Mouse (Mus musculus): ENCODE measurements at regions not wholly inside any gene's neighbourhood (a gene's known extent, or its start where the extent isn't known, plus 50 kb on each side); places are given as distances from the start of the nearest gene placed in this dataset.

- no peak for TF ChIP-seq CTCF (IDR thresholded peaks at IDR 0.05; ENCODE audit: low read depth)
- no peaks in the 10 kb centered on the region for H3K9me3 ChIP-seq (ENCODE audit: control insufficient read depth)
- H3K27ac ChIP-seq (ENCODE audit: low read depth, low read length), result no peak overlapping the region
- no peak for ATAC-seq
- 61% methylated on average over 5 of the region's 5 CpGs for WGBS
- H3K36me3 ChIP-seq (ENCODE audit: control insufficient read depth, insufficient read depth), result no peaks in the 10 kb centered on the region
- H3K27me3 ChIP-seq (replicated peaks; ENCODE audit: control insufficient read depth, insufficient read depth, low read length), result no peaks in the 10 kb centered on the region
- H3K4me1 ChIP-seq (replicated peaks; ENCODE audit: control insufficient read depth, insufficient read depth, low read length), result no peaks in the 10 kb centered on the region
- no peak overlapping the region for H3K4me3 ChIP-seq (ENCODE audit: low read depth, low read length)
- H3K9ac ChIP-seq (ENCODE audit: low read depth, low read length), result no peak overlapping the region
- H3K4me2 ChIP-seq (replicated peaks; ENCODE audit: low read depth), result no peak overlapping the region
These were observed 613.1 kb upstream of the Auts2 start for GRCm38 (mm10) chr5:133156115-133156857.

- H3K4me3 ChIP-seq (ENCODE audit: low read depth, low read length), result no peak overlapping the region
- no peaks in the 10 kb centered on the region for H3K9me3 ChIP-seq (ENCODE audit: control insufficient read depth)
- no peaks in the 10 kb centered on the region for H3K4me1 ChIP-seq (replicated peaks; ENCODE audit: control insufficient read depth, insufficient read depth, low read length)
- H3K27ac ChIP-seq (ENCODE audit: low read depth, low read length), result no peak overlapping the region
- no peak overlapping the region for H3K9ac ChIP-seq (ENCODE audit: low read depth, low read length)
- no peaks in the 10 kb centered on the region for H3K27me3 ChIP-seq (replicated peaks; ENCODE audit: control insufficient read depth, insufficient read depth, low read length)
- no peaks in the 10 kb centered on the region for H3K36me3 ChIP-seq (ENCODE audit: control insufficient read depth, insufficient read depth)
- no peak for TF ChIP-seq CTCF (IDR thresholded peaks at IDR 0.05; ENCODE audit: low read depth)
- H3K4me2 ChIP-seq (replicated peaks; ENCODE audit: low read depth), result no peak overlapping the region
- ATAC-seq, result no peak
These were observed 602.9 kb upstream of the Auts2 start for GRCm38 (mm10) chr5:133145996-133146395.

DNA sequence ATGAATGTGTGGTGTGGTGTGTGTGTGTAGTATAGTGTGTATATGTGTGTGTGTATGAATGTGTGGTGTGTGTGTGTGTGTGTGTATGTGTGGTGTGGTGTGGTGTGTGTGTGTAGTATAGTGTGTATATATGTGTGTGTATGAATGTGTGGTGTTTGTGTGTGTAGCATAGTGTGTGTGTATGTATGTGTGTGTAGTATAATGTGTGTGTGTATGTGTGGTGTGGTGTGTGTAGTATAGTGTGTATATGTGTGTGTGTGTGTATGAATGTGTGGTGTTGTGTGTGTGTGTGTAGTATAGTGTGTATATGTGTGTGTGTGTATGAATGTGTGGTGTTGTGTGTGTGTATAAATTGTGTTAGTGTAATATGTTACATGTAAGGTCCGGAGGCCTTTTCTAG is 600.5 kb upstream of the Auts2 start:
- TF ChIP-seq CTCF (IDR thresholded peaks at IDR 0.05; ENCODE audit: low read depth), result no peak
- WGBS, result 100% methylated on average over 1 of the region's 1 CpGs
- ATAC-seq, result no peak
- Histone ChIP-seq H3K27ac (ENCODE audit: low read depth, low read length) (no peak overlapping the region), H3K9ac (ENCODE audit: low read depth, low read length) (no peak overlapping the region), H3K4me1 (replicated peaks; ENCODE audit: control insufficient read depth, insufficient read depth, low read length) (no peaks in the 10 kb centered on the region), H3K9me3 (ENCODE audit: control insufficient read depth) (no peaks in the 10 kb centered on the region), H3K4me2 (replicated peaks; ENCODE audit: low read depth) (no peak overlapping the region), H3K27me3 (replicated peaks; ENCODE audit: control insufficient read depth, insufficient read depth, low read length) (no peaks in the 10 kb centered on the region), H3K36me3 (ENCODE audit: control insufficient read depth, insufficient read depth) (no peaks in the 10 kb centered on the region), H3K4me3 (ENCODE audit: low read depth, low read length) (no peak overlapping the region)

DNA sequence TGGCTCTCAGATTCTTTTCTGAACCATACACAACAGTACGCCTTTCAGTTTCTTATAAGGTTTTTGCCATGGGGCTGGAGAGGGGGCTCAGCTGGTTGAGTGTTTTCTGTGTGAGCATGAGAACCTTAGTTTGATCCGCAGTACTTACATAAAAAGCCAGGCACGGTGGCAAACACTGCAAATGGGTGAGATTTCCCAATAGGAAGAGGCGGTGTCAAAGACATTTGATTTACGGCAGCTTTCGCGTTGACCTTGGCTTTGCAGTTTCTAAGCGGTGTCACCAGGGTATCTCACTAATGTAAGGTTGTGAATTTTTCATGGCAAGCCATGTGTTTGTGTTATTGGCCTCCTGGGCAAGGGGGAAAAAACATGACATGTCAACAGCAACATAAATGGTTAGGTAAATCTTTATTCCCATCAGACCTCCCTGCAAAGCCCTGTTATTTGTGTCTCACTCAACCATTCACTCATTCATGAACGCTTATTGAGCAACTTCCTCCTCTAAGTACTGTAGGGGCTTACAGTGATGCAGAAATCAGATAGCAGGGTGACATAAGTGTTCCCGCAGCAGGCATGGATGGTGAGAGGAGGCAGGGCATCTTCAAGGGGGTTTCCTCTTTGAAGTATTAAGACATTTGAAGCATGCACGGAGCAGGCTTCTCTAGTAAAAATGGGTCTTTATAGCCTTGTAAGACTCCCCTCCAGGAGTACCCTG is 599.4 kb upstream of the Auts2 start:
- no peak overlapping the region for H3K9ac ChIP-seq (ENCODE audit: low read depth, low read length)
- no peak for TF ChIP-seq CTCF (IDR thresholded peaks at IDR 0.05; ENCODE audit: low read depth)
- H3K36me3 ChIP-seq (ENCODE audit: control insufficient read depth, insufficient read depth), result no peaks in the 10 kb centered on the region
- no peak overlapping the region for H3K4me3 ChIP-seq (ENCODE audit: low read depth, low read length)
- no peaks in the 10 kb centered on the region for H3K4me1 ChIP-seq (replicated peaks; ENCODE audit: control insufficient read depth, insufficient read depth, low read length)
- H3K27me3 ChIP-seq (replicated peaks; ENCODE audit: control insufficient read depth, insufficient read depth, low read length), result no peaks in the 10 kb centered on the region
- WGBS, result 36% methylated on average over 11 of the region's 11 CpGs
- H3K27ac ChIP-seq (ENCODE audit: low read depth, low read length), result no peak overlapping the region
- no peak overlapping the region for H3K4me2 ChIP-seq (replicated peaks; ENCODE audit: low read depth)
- no peaks in the 10 kb centered on the region for H3K9me3 ChIP-seq (ENCODE audit: control insufficient read depth)
- no peak for ATAC-seq

- H3K4me2 ChIP-seq (replicated peaks; ENCODE audit: low read depth), result no peak overlapping the region
- TF ChIP-seq CTCF (IDR thresholded peaks at IDR 0.05; ENCODE audit: low read depth), result no peak
- H3K36me3 ChIP-seq (ENCODE audit: control insufficient read depth, insufficient read depth), result no peaks in the 10 kb centered on the region
- no peak overlapping the region for H3K9ac ChIP-seq (ENCODE audit: low read depth, low read length)
- 43% methylated on average over 2 of the region's 2 CpGs for WGBS
- no peak for ATAC-seq
- no peak overlapping the region for H3K27ac ChIP-seq (ENCODE audit: low read depth, low read length)
- H3K4me3 ChIP-seq (ENCODE audit: low read depth, low read length), result no peak overlapping the region
- no peaks in the 10 kb centered on the region for H3K27me3 ChIP-seq (replicated peaks; ENCODE audit: control insufficient read depth, insufficient read depth, low read length)
- no peaks in the 10 kb centered on the region for H3K9me3 ChIP-seq (ENCODE audit: control insufficient read depth)
- no peaks in the 10 kb centered on the region for H3K4me1 ChIP-seq (replicated peaks; ENCODE audit: control insufficient read depth, insufficient read depth, low read length)
These were observed 587.9 kb upstream of the Auts2 start for GRCm38 (mm10) chr5:133131042-133131441.

DNA sequence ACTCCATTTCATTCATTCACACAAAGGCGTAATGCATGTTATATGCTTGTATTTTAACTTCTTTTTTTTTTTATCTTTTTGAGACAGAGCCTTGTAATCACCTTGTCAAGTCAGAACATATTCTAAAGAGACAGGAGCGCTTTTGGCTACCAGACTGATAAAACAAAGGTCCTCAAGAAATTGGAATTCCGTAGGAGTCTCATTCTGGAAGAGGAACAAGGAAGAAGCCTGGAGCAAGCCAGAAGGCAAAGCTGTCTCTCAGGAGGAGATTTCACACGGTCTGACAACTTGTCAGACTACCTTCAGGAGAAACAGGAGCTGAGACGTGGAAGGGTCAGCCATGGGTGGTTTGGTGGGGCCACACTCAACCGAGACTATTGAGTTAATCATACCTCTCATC is 587.2 kb upstream of the Auts2 start:
- no peak for ATAC-seq
- H3K9me3 ChIP-seq (ENCODE audit: control insufficient read depth), result no peaks in the 10 kb centered on the region
- no peaks in the 10 kb centered on the region for H3K27me3 ChIP-seq (replicated peaks; ENCODE audit: control insufficient read depth, insufficient read depth, low read length)
- H3K4me3 ChIP-seq (ENCODE audit: low read depth, low read length), result no peak overlapping the region
- no peaks in the 10 kb centered on the region for H3K4me1 ChIP-seq (replicated peaks; ENCODE audit: control insufficient read depth, insufficient read depth, low read length)
- H3K27ac ChIP-seq (ENCODE audit: low read depth, low read length), result no peak overlapping the region
- H3K4me2 ChIP-seq (replicated peaks; ENCODE audit: low read depth), result no peak overlapping the region
- 79% methylated on average over 6 of the region's 6 CpGs for WGBS
- H3K9ac ChIP-seq (ENCODE audit: low read depth, low read length), result no peak overlapping the region
- H3K36me3 ChIP-seq (ENCODE audit: control insufficient read depth, insufficient read depth), result no peaks in the 10 kb centered on the region
- no peak for TF ChIP-seq CTCF (IDR thresholded peaks at IDR 0.05; ENCODE audit: low read depth)
